Mouse (Mus musculus): ENCODE results near the gene Baiap2. TPM values are rescaled to one million over a fixed set of nuclear protein-coding genes. Genes with fewer than 3 reads are reported as not detected.
A peak's percentile ranks its signal among the peaks of the same experiment; 100 is the strongest.

The Baiap2 gene
- total and polyA plus RNA-seq, 2 experiments = 11.6 to 45.6 TPM

GRCm38 (mm10) chr11:119965053-119965452 lies 22.5 kb downstream of the Baiap2 start:
- H3K4me1 ChIP-seq (ENCODE audit: control insufficient read depth, insufficient read depth, low read length) = peaks cover 3% of the 10 kb centered on the region
- H3K79me2 ChIP-seq (ENCODE audit: control insufficient read depth, insufficient read depth, low read length) = peaks cover 7% of the 10 kb centered on the region; the same call in 1 of the 2 replicates
- H3K36me3 ChIP-seq (ENCODE audit: control insufficient read depth, insufficient read depth, low read length) = peaks cover 20% of the 10 kb centered on the region
- 82% methylated on average over 9 of the region's 9 CpGs for WGBS
- no peak overlapping the region for H3K4me3 ChIP-seq (ENCODE audit: insufficient read depth, low read depth, low read length)
- H3K27me3 ChIP-seq (ENCODE audit: control insufficient read depth, insufficient read depth, low read length) = no peaks in the 10 kb centered on the region
- DNase-seq (ENCODE audit: extremely low read depth, low read depth, low spot score) = no peak
- TF ChIP-seq POLR2A (IDR thresholded peaks at IDR 0.05; ENCODE audit: extremely low read depth, insufficient read depth, low read length) (no peak), CTCF (IDR thresholded peaks at IDR 0.05; ENCODE audit: low read depth, low read length) (no peak)
- no peak overlapping the region for H3K9ac ChIP-seq (ENCODE audit: low read depth, low read length)
- no peak overlapping the region for H3K27ac ChIP-seq (replicated peaks; ENCODE audit: insufficient read depth, low read depth, low read length)

GRCm38 (mm10) chr11:119966294-119966693 lies 23.7 kb downstream of the Baiap2 start:
- DNase-seq (ENCODE audit: extremely low read depth, low read depth, low spot score) = no peak
- H3K36me3 ChIP-seq (ENCODE audit: control insufficient read depth, insufficient read depth, low read length) = peaks cover 11% of the 10 kb centered on the region
- no peaks in the 10 kb centered on the region for H3K27me3 ChIP-seq (ENCODE audit: control insufficient read depth, insufficient read depth, low read length)
- TF ChIP-seq POLR2A (IDR thresholded peaks at IDR 0.05; ENCODE audit: extremely low read depth, insufficient read depth, low read length) (no peak), CTCF (IDR thresholded peaks at IDR 0.05; ENCODE audit: low read depth, low read length) (no peak)
- H3K4me1 ChIP-seq (ENCODE audit: control insufficient read depth, insufficient read depth, low read length) = peaks cover 3% of the 10 kb centered on the region
- H3K9ac ChIP-seq (ENCODE audit: low read depth, low read length) = no peak overlapping the region
- no peak overlapping the region for H3K27ac ChIP-seq (replicated peaks; ENCODE audit: insufficient read depth, low read depth, low read length)
- H3K4me3 ChIP-seq (ENCODE audit: insufficient read depth, low read depth, low read length) = no peak overlapping the region
- 89% methylated on average over 6 of the region's 6 CpGs for WGBS
- H3K79me2 ChIP-seq (ENCODE audit: control insufficient read depth, insufficient read depth, low read length) = peaks cover 7% of the 10 kb centered on the region; the same call in 1 of the 2 replicates

- Histone ChIP-seq H3K27me3 (ENCODE audit: control insufficient read depth, insufficient read depth, low read length) (no peaks in the 10 kb centered on the region), H3K4me3 (ENCODE audit: insufficient read depth, low read depth, low read length) (no peak overlapping the region), H3K79me2 (ENCODE audit: control insufficient read depth, insufficient read depth, low read length) (0 out of 2 replicates have a peak, but pooled peaks cover 4% of the 10 kb centered on the region), H3K9ac (ENCODE audit: low read depth, low read length) (no peak overlapping the region), H3K27ac (replicated peaks; ENCODE audit: insufficient read depth, low read depth, low read length) (no peak overlapping the region), H3K36me3 (ENCODE audit: control insufficient read depth, insufficient read depth, low read length) (peaks cover 12% of the 10 kb centered on the region), H3K4me1 (ENCODE audit: control insufficient read depth, insufficient read depth, low read length) (peaks cover 3% of the 10 kb centered on the region)
- no peak for DNase-seq (ENCODE audit: extremely low read depth, low read depth, low spot score)
- WGBS = 85% methylated on average over 8 of the region's 8 CpGs
- no peak for TF ChIP-seq POLR2A (IDR thresholded peaks at IDR 0.05; ENCODE audit: extremely low read depth, insufficient read depth, low read length)
- no peak for TF ChIP-seq CTCF (IDR thresholded peaks at IDR 0.05; ENCODE audit: low read depth, low read length)
Observed at GRCm38 (mm10) chr11:119967401-119967800, 24.8 kb downstream of the Baiap2 start.

- no peak for DNase-seq (ENCODE audit: extremely low read depth, low read depth, low spot score)
Observed at GRCm38 (mm10) chr11:119967892-119968291, 25.3 kb downstream of the Baiap2 start.

GRCm38 (mm10) chr11:119970021-119970851 lies 27.7 kb downstream of the Baiap2 start:
- Histone ChIP-seq H3K27me3 (ENCODE audit: control insufficient read depth, insufficient read depth, low read length) (no peaks in the 10 kb centered on the region), H3K36me3 (ENCODE audit: control insufficient read depth, insufficient read depth, low read length) (peaks cover 3% of the 10 kb centered on the region), H3K4me1 (ENCODE audit: control insufficient read depth, insufficient read depth, low read length) (peaks cover 6% of the 10 kb centered on the region), H3K4me3 (ENCODE audit: insufficient read depth, low read depth, low read length) (no peak overlapping the region), H3K9ac (ENCODE audit: low read depth, low read length) (no peak overlapping the region), H3K27ac (replicated peaks; ENCODE audit: insufficient read depth, low read depth, low read length) (no peak overlapping the region), H3K79me2 (ENCODE audit: control insufficient read depth, insufficient read depth, low read length) (0 out of 2 replicates have a peak, but pooled peaks cover 4% of the 10 kb centered on the region)
- no peak for TF ChIP-seq CTCF (IDR thresholded peaks at IDR 0.05; ENCODE audit: low read depth, low read length)
- TF ChIP-seq POLR2A (IDR thresholded peaks at IDR 0.05; ENCODE audit: extremely low read depth, insufficient read depth, low read length) = no peak
- peak; percentile 96 for DNase-seq (ENCODE audit: extremely low read depth, low read depth, low spot score)
- WGBS = 40% methylated on average over 12 of the region's 12 CpGs

More at GRCm38 (mm10) chr11:119967892-119968291, 25.3 kb downstream of the Baiap2 start:
- Histone ChIP-seq H3K36me3 (ENCODE audit: control insufficient read depth, insufficient read depth, low read length) (peaks cover 9% of the 10 kb centered on the region), H3K4me1 (ENCODE audit: control insufficient read depth, insufficient read depth, low read length) (peaks cover 3% of the 10 kb centered on the region), H3K4me3 (ENCODE audit: insufficient read depth, low read depth, low read length) (no peak overlapping the region), H3K9ac (ENCODE audit: low read depth, low read length) (no peak overlapping the region), H3K27me3 (ENCODE audit: control insufficient read depth, insufficient read depth, low read length) (no peaks in the 10 kb centered on the region), H3K79me2 (ENCODE audit: control insufficient read depth, insufficient read depth, low read length) (0 out of 2 replicates have a peak, but pooled peaks cover 4% of the 10 kb centered on the region), H3K27ac (replicated peaks; ENCODE audit: insufficient read depth, low read depth, low read length) (no peak overlapping the region)
- WGBS = 27% methylated on average over 2 of the region's 2 CpGs
- TF ChIP-seq POLR2A (IDR thresholded peaks at IDR 0.05; ENCODE audit: extremely low read depth, insufficient read depth, low read length) = no peak
- TF ChIP-seq CTCF (IDR thresholded peaks at IDR 0.05; ENCODE audit: low read depth, low read length) = no peak

GRCm38 (mm10) chr11:119973789-119974188 lies 31.2 kb downstream of the Baiap2 start:
- no peak overlapping the region for H3K4me3 ChIP-seq (ENCODE audit: insufficient read depth, low read depth, low read length)
- 77% methylated on average over 4 of the region's 4 CpGs for WGBS
- peak; percentile 44 for DNase-seq (ENCODE audit: extremely low read depth, low read depth, low spot score)

More at GRCm38 (mm10) chr11:119973789-119974188, 31.2 kb downstream of the Baiap2 start:
- no peaks in the 10 kb centered on the region for H3K27me3 ChIP-seq (ENCODE audit: control insufficient read depth, insufficient read depth, low read length)
- H3K79me2 ChIP-seq (ENCODE audit: control insufficient read depth, insufficient read depth, low read length) = peaks cover 5% of the 10 kb centered on the region; the same call in 1 of the 2 replicates
- H3K36me3 ChIP-seq (ENCODE audit: control insufficient read depth, insufficient read depth, low read length) = peaks cover 3% of the 10 kb centered on the region
- TF ChIP-seq CTCF (IDR thresholded peaks at IDR 0.05; ENCODE audit: low read depth, low read length) (no peak), POLR2A (IDR thresholded peaks at IDR 0.05; ENCODE audit: extremely low read depth, insufficient read depth, low read length) (no peak)
- peaks cover 13% of the 10 kb centered on the region for H3K4me1 ChIP-seq (ENCODE audit: control insufficient read depth, insufficient read depth, low read length)
- no peak overlapping the region for H3K9ac ChIP-seq (ENCODE audit: low read depth, low read length)
- H3K27ac ChIP-seq (replicated peaks; ENCODE audit: insufficient read depth, low read depth, low read length) = no peak overlapping the region
